Mouse (Mus musculus) limb, embryonic 12.5 days (tissue): Measurements from ENCODE around the gene Spdye4b. TPM values are rescaled to one million over a fixed set of nuclear protein-coding genes. Genes with fewer than 3 reads are reported as not detected.
"Not testable (repeated sequence)": the region's sequence is repeated elsewhere in the genome, so short reads cannot be mapped to it uniquely, and the experiment has no call there.

Source experiments
- ATAC-seq: fragments of 200-750 bp; cut with Nextera tagmentation; 2 replicates; pipeline ENCODE4 v1.8.0; 2017; ENCODE audit warnings: low read depth, moderate TSS enrichment; ENCODE audit not compliant: insufficient number of reproducible peaks, insufficient read depth, low FRiP score, low TSS enrichment
- H3K27ac ChIP-seq: fragments of 300-500 bp; sonication (generic); 2 replicates; pipeline ENCODE4 v1.5.1; 2016; ENCODE audit warnings: mild to moderate bottlenecking, moderate library complexity
- H3K27me3 ChIP-seq: fragments of 300-500 bp; sonication (generic); 2 replicates; pipeline ENCODE4 v1.6.1; 2016; ENCODE audit warnings: mild to moderate bottlenecking, moderate library complexity
- H3K36me3 ChIP-seq: fragments of 300-500 bp; sonication (generic); 2 replicates; pipeline ENCODE4 v1.6.1; 2016; ENCODE audit warnings: mild to moderate bottlenecking, moderate library complexity
- H3K4me1 ChIP-seq: fragments of 300-500 bp; sonication (generic); replicated peaks from 2 replicates; pipeline ENCODE4 v1.6.1; 2016
- H3K4me2 ChIP-seq: fragments of 300-500 bp; sonication (generic); 2 replicates; pipeline ENCODE4 v1.6.1; 2016; ENCODE audit warnings: mild to moderate bottlenecking, moderate library complexity
- H3K4me3 ChIP-seq: fragments of 300-500 bp; sonication (generic); replicated peaks from 2 replicates; pipeline ENCODE4 v1.5.1; 2016; ENCODE audit warnings: mild to moderate bottlenecking
- H3K9ac ChIP-seq: fragments of 300-500 bp; sonication (generic); replicated peaks from 2 replicates; pipeline ENCODE4 v1.6.1; 2016; ENCODE audit warnings: mild to moderate bottlenecking, moderate library complexity
- H3K9me3 ChIP-seq: fragments of 300-500 bp; sonication (generic); 2 replicates; pipeline ENCODE4 v1.6.1; 2016; ENCODE audit warnings: mild to moderate bottlenecking, moderate library complexity
- WGBS: fragments of 180-500 bp; shearing (Covaris S2); methylation state at CpG from one replicate; pipeline ENCODE4 v1.1.7; 2016; 5-methylcytosine and 5-hydroxymethylcytosine counted together
- polyA plus RNA-seq: library from polyadenylated mRNA; unstranded; fragments of >200 nt; fragmentation: Nextera tagmentation; extraction: Ambion mirVana; gene quantifications from 2 replicates; pipeline ENCODE4 v1.2.1, GENCODE M21; 2016

Spdye4b gene
- polyA plus RNA-seq, 1 experiment from 2014 or later: not detected

- ATAC-seq: no peak
- no peaks in the 10 kb centered on the region for H3K36me3 ChIP-seq
- H3K9me3 ChIP-seq: peaks cover 12% of the 10 kb centered on the region; the same call in 1 of the 2 replicates
- H3K4me3 ChIP-seq: no peak overlapping the region
- peaks cover 4% of the 10 kb centered on the region; the same call in 1 of the 2 replicates for H3K4me1 ChIP-seq
- 83% methylated on average over 3 of the region's 3 CpGs for WGBS
- H3K27ac ChIP-seq: no peak overlapping the region
- H3K27me3 ChIP-seq: peaks cover 55% of the 10 kb centered on the region
- H3K4me2 ChIP-seq: no peak overlapping the region
- no peak overlapping the region for H3K9ac ChIP-seq
Measured at GRCm38 (mm10) chr5:143155534-143155933, 25.3 kb upstream of the Spdye4b start.

GRCm38 (mm10) chr5:143165508-143166070 is 15.2 kb upstream of the Spdye4b start:
- Histone ChIP-seq H3K4me2 (no peak overlapping the region), H3K4me3 (no peak overlapping the region), H3K27me3 (peaks cover 16% of the 10 kb centered on the region), H3K4me1 (no peaks in the 10 kb centered on the region; the same call in 1 of the 2 replicates), H3K9me3 (no peaks in the 10 kb centered on the region), H3K27ac (no peak overlapping the region), H3K36me3 (no peaks in the 10 kb centered on the region), H3K9ac (no peak overlapping the region)
- ATAC-seq: no peak
- WGBS: 11% methylated on average over 18 of the region's 18 CpGs

GRCm38 (mm10) chr5:143175970-143176369 is 4.8 kb upstream of the Spdye4b start:
- Histone ChIP-seq H3K27ac (no peak overlapping the region), H3K27me3 (no peaks in the 10 kb centered on the region), H3K4me1 (peaks cover 9% of the 10 kb centered on the region), H3K9ac (no peak overlapping the region), H3K4me3 (no peak overlapping the region), H3K9me3 (peaks cover 12% of the 10 kb centered on the region; the same call in 1 of the 2 replicates), H3K4me2 (no peak overlapping the region), H3K36me3 (peaks cover 76% of the 10 kb centered on the region)
- ATAC-seq: no peak
- 94% methylated on average over 4 of the region's 4 CpGs for WGBS

GRCm38 (mm10) chr5:143177541-143178200 is 3.1 kb upstream of the Spdye4b start:
- Histone ChIP-seq H3K9ac (no peak overlapping the region), H3K36me3 (peaks cover 59% of the 10 kb centered on the region), H3K27me3 (no peaks in the 10 kb centered on the region), H3K27ac (no peak overlapping the region), H3K4me1 (peaks cover 9% of the 10 kb centered on the region), H3K4me2 (no peak overlapping the region), H3K9me3 (peaks cover 12% of the 10 kb centered on the region; the same call in 1 of the 2 replicates), H3K4me3 (no peak overlapping the region)
- 84% methylated on average over 3 of the region's 3 CpGs for WGBS
- no peak for ATAC-seq

GRCm38 (mm10) chr5:143179179-143179578 is 1.6 kb upstream of the Spdye4b start:
- H3K4me3 ChIP-seq: 0 out of 2 replicates have a peak overlapping the region, but pooled peaks have one; percentile 90
- peak overlapping the region; percentile 83 for H3K4me2 ChIP-seq
- H3K4me1 ChIP-seq: peaks cover 9% of the 10 kb centered on the region
- H3K27ac ChIP-seq: no peak overlapping the region
- peaks cover 7% of the 10 kb centered on the region; the same call in 1 of the 2 replicates for H3K9me3 ChIP-seq
- 0 out of 2 replicates have a peak overlapping the region, but pooled peaks have one; percentile 88 for H3K9ac ChIP-seq
- no peaks in the 10 kb centered on the region; the same call in 1 of the 2 replicates for H3K27me3 ChIP-seq
- peaks cover 44% of the 10 kb centered on the region for H3K36me3 ChIP-seq
- no peak for ATAC-seq
- 50% methylated on average over 6 of the region's 6 CpGs for WGBS

- not testable (repeated sequence) for H3K4me3 ChIP-seq, H3K4me2 ChIP-seq, H3K27ac ChIP-seq, H3K9me3 ChIP-seq, H3K9ac ChIP-seq, H3K4me1 ChIP-seq, H3K36me3 ChIP-seq, H3K27me3 ChIP-seq, ATAC-seq
- WGBS: 72% methylated on average over 1 of the region's 1 CpGs
Measured at GRCm38 (mm10) chr5:143188014-143188413, 7.2 kb downstream of the Spdye4b start.

GRCm38 (mm10) chr5:143192806-143193205 is 12.0 kb downstream of the Spdye4b start:
- 91% methylated on average over 8 of the region's 8 CpGs for WGBS
- Histone ChIP-seq H3K9ac (no peak overlapping the region), H3K27me3 (no peaks in the 10 kb centered on the region; the same call in 1 of the 2 replicates), H3K4me3 (no peak overlapping the region), H3K4me2 (no peak overlapping the region), H3K4me1 (no peaks in the 10 kb centered on the region), H3K36me3 (no peaks in the 10 kb centered on the region), H3K27ac (no peak overlapping the region), H3K9me3 (no peaks in the 10 kb centered on the region)
- no peak for ATAC-seq

- not testable (repeated sequence) for H3K4me2 ChIP-seq, H3K27me3 ChIP-seq, H3K4me3 ChIP-seq, H3K36me3 ChIP-seq, ATAC-seq, H3K9ac ChIP-seq, H3K27ac ChIP-seq, H3K9me3 ChIP-seq, H3K4me1 ChIP-seq
- WGBS: 57% methylated on average over 8 of the region's 8 CpGs
Measured at GRCm38 (mm10) chr5:143194747-143195146, 13.9 kb downstream of the Spdye4b start.

- 73% methylated on average over 2 of the region's 2 CpGs for WGBS
- no peaks in the 10 kb centered on the region; the same call in 1 of the 2 replicates for H3K27me3 ChIP-seq
- no peaks in the 10 kb centered on the region for H3K4me1 ChIP-seq
- H3K4me2 ChIP-seq: no peak overlapping the region
- no peak overlapping the region for H3K4me3 ChIP-seq
- no peaks in the 10 kb centered on the region for H3K36me3 ChIP-seq
- no peak for ATAC-seq
- no peak overlapping the region for H3K27ac ChIP-seq
- no peak overlapping the region for H3K9ac ChIP-seq
- no peaks in the 10 kb centered on the region for H3K9me3 ChIP-seq
Measured at GRCm38 (mm10) chr5:143195166-143195565, 14.3 kb downstream of the Spdye4b start.

- H3K4me2 ChIP-seq: no peak overlapping the region
- H3K27me3 ChIP-seq: no peaks in the 10 kb centered on the region; the same call in 1 of the 2 replicates
- H3K9me3 ChIP-seq: no peaks in the 10 kb centered on the region
- H3K27ac ChIP-seq: no peak overlapping the region
- WGBS: 88% methylated on average over 4 of the region's 4 CpGs
- H3K4me3 ChIP-seq: no peak overlapping the region
- H3K9ac ChIP-seq: no peak overlapping the region
- no peak for ATAC-seq
- H3K4me1 ChIP-seq: no peaks in the 10 kb centered on the region
- H3K36me3 ChIP-seq: no peaks in the 10 kb centered on the region
Measured at GRCm38 (mm10) chr5:143196506-143196905, 15.7 kb downstream of the Spdye4b start.

- Histone ChIP-seq H3K4me3 (no peak overlapping the region), H3K36me3 (no peaks in the 10 kb centered on the region), H3K27me3 (no peaks in the 10 kb centered on the region), H3K4me1 (no peaks in the 10 kb centered on the region), H3K9ac (no peak overlapping the region), H3K27ac (no peak overlapping the region), H3K9me3 (peaks cover 12% of the 10 kb centered on the region), H3K4me2 (no peak overlapping the region)
- WGBS: 75% methylated on average over 3 of the region's 3 CpGs
- no peak for ATAC-seq
Measured at GRCm38 (mm10) chr5:143205015-143205414, 24.2 kb downstream of the Spdye4b start.
